Mouse (Mus musculus) ES-CJ7 (cell line): ENCODE results near the gene Ticam1.
A peak's percentile ranks its signal among the peaks of the same experiment; 100 is the strongest.

Experiments
- DNase-seq: peaks from one replicate; pipeline ENCODE4 v3.0.0; 2011; ENCODE audit warnings: low read depth, low spot score

The Ticam1 gene

GRCm38 (mm10) chr17:56276643-56277566 lies at the start of gene Ticam1:
Gene Ticam1 (minus strand): TSS chr17:56276786.
- DNase-seq = peak; percentile 91

- peak; percentile 99 for DNase-seq
These were observed 49.0 kb upstream of the Ticam1 start, which contains the start of gene Kdm4b for GRCm38 (mm10) chr17:56325450-56326152. Gene Kdm4b (plus strand): TSS chr17:56326062.

- no peak for DNase-seq
These were observed 47.8 kb upstream of the Ticam1 start for GRCm38 (mm10) chr17:56324419-56324818.

- DNase-seq = no peak
These were observed 32.8 kb upstream of the Ticam1 start for GRCm38 (mm10) chr17:56309191-56309945.

GRCm38 (mm10) chr17:56308088-56308487 lies 31.5 kb upstream of the Ticam1 start:
- no peak for DNase-seq

GRCm38 (mm10) chr17:56305826-56306225 lies 29.2 kb upstream of the Ticam1 start:
- DNase-seq = no peak

GRCm38 (mm10) chr17:56305156-56305555 lies 28.6 kb upstream of the Ticam1 start:
- no peak for DNase-seq

- no peak for DNase-seq
These were observed 28.1 kb upstream of the Ticam1 start for GRCm38 (mm10) chr17:56304718-56305117.

- peak; percentile 98 for DNase-seq
These were observed 27.4 kb upstream of the Ticam1 start for GRCm38 (mm10) chr17:56303847-56304586.

- peak; percentile 96 for DNase-seq
These were observed 26.7 kb upstream of the Ticam1 start, which contains the start of gene Uhrf1 for GRCm38 (mm10) chr17:56303160-56303846. Gene Uhrf1 (plus strand): TSS chr17:56303321.

GRCm38 (mm10) chr17:56302363-56302996 lies 25.9 kb upstream of the Ticam1 start:
- DNase-seq = no peak

- DNase-seq = no peak
These were observed 23.6 kb upstream of the Ticam1 start, which contains the start of gene Arrdc5 for GRCm38 (mm10) chr17:56300186-56300585. Gene Arrdc5 (minus strand): TSS chr17:56300286.

- DNase-seq = no peak
These were observed 21.7 kb upstream of the Ticam1 start for GRCm38 (mm10) chr17:56298238-56298637.

GRCm38 (mm10) chr17:56296201-56296600 lies 19.6 kb upstream of the Ticam1 start:
- no peak for DNase-seq

- DNase-seq = no peak
These were observed 17.7 kb upstream of the Ticam1 start for GRCm38 (mm10) chr17:56294241-56294640.

GRCm38 (mm10) chr17:56293291-56293690 lies 16.7 kb upstream of the Ticam1 start:
- DNase-seq = no peak

- no peak for DNase-seq
These were observed 16.1 kb upstream of the Ticam1 start, which contains the start of gene Plin3 for GRCm38 (mm10) chr17:56292531-56293222. Gene Plin3 (minus strand): TSS chr17:56292873.

- DNase-seq = no peak
These were observed 15.4 kb upstream of the Ticam1 start for GRCm38 (mm10) chr17:56291826-56292475.

GRCm38 (mm10) chr17:56291171-56291511 lies 14.6 kb upstream of the Ticam1 start:
- DNase-seq = peak; percentile 97
